Mouse (Mus musculus) bone marrow macrophage, adult 2 months (primary cell): ENCODE data around the gene Cox19. TPM values are rescaled to one million over a fixed set of nuclear protein-coding genes. Genes with fewer than 3 reads are reported as not detected.

Source experiments
- H3K27ac ChIP-seq: 2 replicates; pipeline ENCODE4 v1.5.1; 2012; ENCODE audit warnings: low read depth, low read length; ENCODE audit not compliant: insufficient read depth
- H3K4me1 ChIP-seq: 2 replicates; pipeline ENCODE4 v1.6.1; 2012; ENCODE audit warnings: low read length; ENCODE audit not compliant: control insufficient read depth, insufficient read depth
- H3K4me3 ChIP-seq: 2 replicates; pipeline ENCODE4 v1.5.1; 2012; ENCODE audit warnings: mild to moderate bottlenecking, low read length, moderate library complexity; ENCODE audit not compliant: insufficient read depth
- CTCF ChIP-seq: IDR thresholded peaks from 2 replicates; pipeline ENCODE4 v1.5.1; 2012; ENCODE audit warnings: low read depth, mild to moderate bottlenecking, low read length, moderate library complexity
- POLR2A ChIP-seq: IDR thresholded peaks from 2 replicates; pipeline ENCODE4 v1.6.1; 2012; ENCODE audit warnings: mild to moderate bottlenecking, low read depth, low read length, borderline replicate concordance
- polyA plus RNA-seq: library from polyadenylated mRNA; stranded (reverse); fragments of >200 nt; gene quantifications from 2 replicates; pipeline ENCODE4 v1.2.4, GENCODE M21; 2012; ENCODE audit not compliant: missing spikeins, insufficient read depth, insufficient read length

Cox19 gene
- polyA plus RNA-seq, 1 experiment, result 31.4 TPM

GRCm38 (mm10) chr5:139373126-139373525 is 21.9 kb upstream of the Cox19 start:
- no peak overlapping the region for H3K4me3 ChIP-seq
- peaks cover 77% of the 10 kb centered on the region for H3K4me1 ChIP-seq
- peak overlapping the region; percentile 76 for H3K27ac ChIP-seq
- TF ChIP-seq POLR2A (no peak), CTCF (no peak)

GRCm38 (mm10) chr5:139371631-139372401 is 20.6 kb upstream of the Cox19 start:
- peaks cover 82% of the 10 kb centered on the region for H3K4me1 ChIP-seq
- TF ChIP-seq CTCF (no peak), POLR2A (no peak)
- H3K4me3 ChIP-seq, result peak overlapping the region; percentile 89
- peak overlapping the region; percentile 94 for H3K27ac ChIP-seq

GRCm38 (mm10) chr5:139371118-139371517 is 19.9 kb upstream of the Cox19 start:
- peak overlapping the region; percentile 89 for H3K4me3 ChIP-seq
- peak overlapping the region; percentile 94 for H3K27ac ChIP-seq
- peaks cover 82% of the 10 kb centered on the region for H3K4me1 ChIP-seq
- TF ChIP-seq POLR2A, result 0 out of 2 replicates have a peak, but pooled peaks have one; percentile 6
- TF ChIP-seq CTCF, result no peak

- no peak for TF ChIP-seq POLR2A
- no peak for TF ChIP-seq CTCF
- H3K4me1 ChIP-seq, result peaks cover 76% of the 10 kb centered on the region
- H3K4me3 ChIP-seq, result peak overlapping the region; percentile 89
- peak overlapping the region; percentile 94 for H3K27ac ChIP-seq
Observed at GRCm38 (mm10) chr5:139370336-139370735, 19.1 kb upstream of the Cox19 start.

- H3K4me1 ChIP-seq, result peaks cover 70% of the 10 kb centered on the region
- H3K4me3 ChIP-seq, result no peak overlapping the region
- TF ChIP-seq CTCF, result no peak
- no peak for TF ChIP-seq POLR2A
- no peak overlapping the region for H3K27ac ChIP-seq
Observed at GRCm38 (mm10) chr5:139368638-139369320, 17.6 kb upstream of the Cox19 start.

- Histone ChIP-seq H3K4me3 (no peak overlapping the region), H3K4me1 (peaks cover 69% of the 10 kb centered on the region), H3K27ac (peak overlapping the region; percentile 94)
- TF ChIP-seq CTCF (no peak), POLR2A (no peak)
Observed at GRCm38 (mm10) chr5:139367884-139368458, 16.8 kb upstream of the Cox19 start.

GRCm38 (mm10) chr5:139366484-139366883 is 15.3 kb upstream of the Cox19 start:
- TF ChIP-seq POLR2A (no peak), CTCF (no peak)
- Histone ChIP-seq H3K27ac (peak overlapping the region; percentile 94), H3K4me3 (0 out of 2 replicates have a peak overlapping the region, but pooled peaks have one; percentile 7), H3K4me1 (peaks cover 64% of the 10 kb centered on the region)

- peak overlapping the region; percentile 94 for H3K27ac ChIP-seq
- TF ChIP-seq CTCF (no peak), POLR2A (no peak)
- H3K4me1 ChIP-seq, result peaks cover 62% of the 10 kb centered on the region
Observed at GRCm38 (mm10) chr5:139365827-139366226, 14.6 kb upstream of the Cox19 start.

GRCm38 (mm10) chr5:139364911-139365571 is 13.8 kb upstream of the Cox19 start:
- Histone ChIP-seq H3K27ac (peak overlapping the region; percentile 98), H3K4me1 (peaks cover 54% of the 10 kb centered on the region), H3K4me3 (peak overlapping the region; percentile 29)
- TF ChIP-seq CTCF (no peak), POLR2A (peak; percentile 64; the same call in 1 of the 2 replicates)

More at GRCm38 (mm10) chr5:139365827-139366226, 14.6 kb upstream of the Cox19 start:
- no peak overlapping the region for H3K4me3 ChIP-seq
